Mouse (Mus musculus) stomach, postnatal 0 days (tissue): ENCODE results near the gene Lzic.

Experiments used
- CTCF ChIP-seq: IDR thresholded peaks from 2 replicates; pipeline ENCODE4 v1.5.1; 2016; ENCODE audit warnings: antibody characterized with exemption, low read depth, mild to moderate bottlenecking, moderate library complexity
- EP300 ChIP-seq: optimal IDR thresholded peaks from 2 replicates; pipeline ENCODE3; 2016; ENCODE audit warnings: antibody characterized with exemption

DNA sequence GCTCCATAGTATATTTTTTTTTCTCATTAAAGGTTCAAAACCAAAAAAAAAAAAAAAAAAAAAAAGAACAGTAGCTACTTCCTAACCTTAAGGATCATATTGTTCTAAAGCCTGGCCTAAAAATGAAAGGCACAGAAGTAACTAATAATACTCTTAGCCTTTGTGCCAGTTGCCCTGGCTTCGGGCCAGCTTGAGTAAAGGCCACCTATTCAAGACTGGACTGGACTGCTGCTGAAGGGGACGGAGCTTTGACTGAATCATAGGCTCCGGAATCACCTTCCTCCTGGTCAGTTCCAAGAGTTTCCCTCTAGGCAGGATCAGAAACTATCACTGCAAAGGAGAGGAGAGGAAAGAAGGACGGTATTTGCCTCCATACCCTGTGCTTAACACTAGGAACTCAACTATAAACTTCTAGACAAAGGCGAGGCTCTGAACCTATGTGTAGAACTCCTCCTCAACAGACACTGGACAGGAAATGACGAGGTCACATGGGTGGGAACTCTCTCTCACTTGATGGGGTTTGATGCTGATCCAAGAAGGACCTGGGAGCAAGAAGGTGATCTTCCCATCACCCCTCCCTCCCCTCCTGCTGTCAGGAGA, 27.1 kb upstream of the Lzic start:
- TF ChIP-seq EP300 (no peak), CTCF (no peak)
